Mouse (Mus musculus) liver, embryonic 14.5 days (tissue): ENCODE results near the gene Pmch.

Source experiments
- CTCF ChIP-seq: IDR thresholded peaks from 2 replicates; pipeline ENCODE4 v1.5.1; 2016; ENCODE audit warnings: antibody characterized with exemption, low read depth, control low read depth
- EP300 ChIP-seq: IDR thresholded peaks from 2 replicates; pipeline ENCODE4 v1.6.1; 2016; ENCODE audit warnings: antibody characterized with exemption, low read depth

GRCm38 (mm10) chr10:88056950-88057649 is 33.8 kb upstream of the Pmch start:
- TF ChIP-seq CTCF (no peak), EP300 (no peak)
